Mouse (Mus musculus) adrenal gland, adult 2 months (tissue): ENCODE data around the gene Kcnc2. TPM values are rescaled to one million over a fixed set of nuclear protein-coding genes. Genes with fewer than 3 reads are reported as not detected.
"Not testable (repeated sequence)": the region's sequence is repeated elsewhere in the genome, so short reads cannot be mapped to it uniquely, and the experiment has no call there.

ENCODE experiments used
- DNase-seq: peaks from one replicate; pipeline ENCODE4 v3.0.0; 2021
- long read RNA-seq: library from polyadenylated mRNA; stranded (forward); transcript quantifications from one replicate; pipeline ENCODE4 v2.0.0, GENCODE M21; 2021
- polyA plus RNA-seq: library from polyadenylated mRNA; depleted of rRNA; stranded (reverse); fragments of >200 nt; gene quantifications from 2 replicates; pipeline ENCODE4 v1.2.3, GENCODE M21; 2012; rRNA removed
- total RNA-seq, 2 experiments: library from RNA; stranded (reverse); gene quantifications; 2 replicates each; pipeline ENCODE4 v1.2.3; 2021

The Kcnc2 gene
- total RNA-seq, result under 1 TPM; 0.09 to 0.38 TPM
- polyA plus RNA-seq, result 0.22 and 0.27 TPM in 2 replicates
- long read RNA-seq, result 0 reads

DNA sequence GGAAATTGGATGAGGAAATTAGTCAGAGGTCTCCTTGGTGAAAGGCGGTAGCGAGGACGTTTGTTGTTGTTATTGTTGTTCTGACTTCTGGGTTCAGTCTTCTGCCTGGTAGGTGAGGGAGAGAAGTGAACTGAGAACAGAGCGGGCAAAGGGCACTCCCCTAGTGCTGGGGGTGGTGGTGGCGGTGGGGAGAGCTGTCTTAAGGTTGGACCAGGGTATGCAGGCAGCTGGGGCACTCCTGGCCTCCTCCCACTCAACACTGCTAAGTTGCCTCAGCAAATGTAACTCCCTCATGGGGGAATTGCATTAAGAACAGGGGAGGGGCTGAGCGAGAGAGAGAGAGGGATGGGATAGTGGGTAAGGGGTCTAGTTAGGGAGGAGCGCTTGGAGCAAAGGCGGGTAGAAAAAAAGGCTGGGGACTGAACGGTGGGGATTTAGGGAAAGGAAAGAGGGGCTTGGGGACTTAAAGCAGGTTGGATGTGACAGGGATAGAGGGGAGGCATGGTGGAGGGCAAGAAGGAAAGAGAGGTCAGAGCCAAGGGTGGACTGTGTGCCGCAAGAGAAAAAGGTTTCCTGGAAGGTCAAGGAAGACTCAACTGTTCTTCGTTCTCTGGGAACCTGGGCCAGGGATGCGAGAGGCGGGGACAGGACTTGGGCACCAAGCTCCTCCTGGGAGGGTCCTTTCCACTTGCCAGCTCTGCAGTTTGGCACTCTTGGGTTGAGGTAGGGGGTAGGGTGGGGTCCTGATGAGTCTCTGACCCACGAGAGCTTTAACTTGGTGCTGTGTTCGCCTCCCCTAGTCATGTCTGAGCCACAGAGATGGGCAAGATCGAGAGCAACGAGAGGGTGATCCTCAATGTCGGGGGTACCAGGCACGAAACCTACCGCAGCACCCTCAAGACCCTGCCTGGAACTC lies at the start of gene Kcnc2:
Gene Kcnc2 (plus strand): TSS at position 235 of the 916 bp plus-strand sequence.
- DNase-seq, result no peak

- DNase-seq, result no peak
Measured at GRCm38 (mm10) chr10:112227073-112227472, 43.8 kb upstream of the Kcnc2 start.

- not testable (repeated sequence) for DNase-seq
Measured at GRCm38 (mm10) chr10:112229091-112229843, 41.7 kb upstream of the Kcnc2 start.

- not testable (repeated sequence) for DNase-seq
Measured at GRCm38 (mm10) chr10:112232733-112233132, 38.2 kb upstream of the Kcnc2 start.

GRCm38 (mm10) chr10:112235396-112235940 lies 35.5 kb upstream of the Kcnc2 start:
- not testable (repeated sequence) for DNase-seq

- DNase-seq, result no peak
Measured at GRCm38 (mm10) chr10:112248273-112248672, 22.6 kb upstream of the Kcnc2 start.

GRCm38 (mm10) chr10:112263467-112263866 lies 7.5 kb upstream of the Kcnc2 start:
- DNase-seq, result no peak

GRCm38 (mm10) chr10:112269481-112269880 lies 1.4 kb upstream of the Kcnc2 start:
- DNase-seq, result no peak

- DNase-seq, result peak; percentile 14
Measured at GRCm38 (mm10) chr10:112269939-112270781, 761 bp upstream of the Kcnc2 start.

DNA sequence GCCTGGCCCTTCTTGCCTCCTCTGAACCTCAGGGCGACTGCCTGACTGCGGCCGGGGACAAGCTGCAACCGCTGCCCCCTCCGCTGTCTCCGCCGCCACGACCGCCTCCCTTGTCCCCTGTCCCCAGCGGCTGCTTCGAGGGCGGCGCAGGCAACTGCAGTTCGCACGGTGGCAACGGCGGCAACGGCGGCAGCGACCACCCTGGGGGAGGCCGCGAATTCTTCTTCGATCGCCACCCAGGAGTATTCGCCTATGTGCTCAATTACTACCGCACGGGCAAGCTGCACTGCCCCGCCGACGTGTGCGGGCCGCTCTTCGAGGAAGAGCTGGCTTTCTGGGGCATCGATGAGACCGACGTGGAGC lies 863 bp downstream of the Kcnc2 start:
- no peak for DNase-seq

- no peak for DNase-seq
Measured at GRCm38 (mm10) chr10:112272171-112272570, 1.2 kb downstream of the Kcnc2 start.

- DNase-seq, result no peak
Measured at GRCm38 (mm10) chr10:112277996-112278395, 7.1 kb downstream of the Kcnc2 start.

- no peak for DNase-seq
Measured at GRCm38 (mm10) chr10:112315136-112315535, 44.2 kb downstream of the Kcnc2 start.

- DNase-seq, result no peak
Measured at GRCm38 (mm10) chr10:112317783-112318182, 46.9 kb downstream of the Kcnc2 start.

DNA sequence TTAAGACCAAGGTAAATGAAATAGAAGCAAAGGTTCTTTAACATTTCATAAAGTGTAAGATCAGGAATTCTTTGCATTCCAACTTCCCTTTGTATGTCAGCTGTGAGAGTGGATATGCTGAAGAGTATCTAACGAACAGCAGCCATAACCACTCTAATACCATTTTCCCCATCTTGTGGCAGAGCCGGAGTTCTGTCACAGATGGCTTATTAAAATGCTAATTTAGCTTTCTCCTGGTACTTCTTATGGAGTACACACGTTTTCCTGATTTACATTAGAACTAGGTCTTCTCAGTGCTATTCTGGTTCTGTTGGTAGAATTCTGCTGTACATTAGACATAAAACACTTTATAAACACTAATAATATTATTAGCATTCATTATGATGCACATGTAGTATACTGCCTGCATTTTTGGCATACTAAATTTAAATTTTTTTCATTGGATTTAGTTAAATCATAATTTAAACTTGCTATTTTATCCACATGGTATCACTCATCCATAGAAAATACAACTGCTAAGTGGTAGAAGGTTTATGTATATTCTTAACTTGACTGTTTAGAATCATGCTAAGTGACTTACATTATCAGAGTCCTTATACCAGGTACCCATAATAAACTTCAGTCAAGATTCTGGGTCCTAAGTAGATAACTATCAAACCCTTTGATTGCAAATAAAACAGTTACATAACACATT lies 86.9 kb downstream of the Kcnc2 start:
- no peak for DNase-seq

DNA sequence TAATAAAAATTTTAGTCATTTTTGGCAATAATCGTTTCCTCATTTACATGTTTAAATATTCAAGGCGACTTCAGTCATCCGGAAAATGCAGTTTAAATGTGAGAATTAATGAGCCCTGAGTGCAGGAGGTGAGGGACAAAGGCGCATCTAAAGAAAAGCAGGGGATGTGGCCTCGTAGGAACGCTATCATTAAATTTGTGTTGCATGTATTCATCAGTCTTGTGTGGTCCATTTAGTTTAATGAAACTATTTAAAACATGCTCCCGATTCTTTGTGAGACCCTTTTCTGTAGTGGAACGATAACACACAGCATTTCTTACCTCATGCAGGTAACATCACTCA lies 87.4 kb downstream of the Kcnc2 start:
- no peak for DNase-seq

DNA sequence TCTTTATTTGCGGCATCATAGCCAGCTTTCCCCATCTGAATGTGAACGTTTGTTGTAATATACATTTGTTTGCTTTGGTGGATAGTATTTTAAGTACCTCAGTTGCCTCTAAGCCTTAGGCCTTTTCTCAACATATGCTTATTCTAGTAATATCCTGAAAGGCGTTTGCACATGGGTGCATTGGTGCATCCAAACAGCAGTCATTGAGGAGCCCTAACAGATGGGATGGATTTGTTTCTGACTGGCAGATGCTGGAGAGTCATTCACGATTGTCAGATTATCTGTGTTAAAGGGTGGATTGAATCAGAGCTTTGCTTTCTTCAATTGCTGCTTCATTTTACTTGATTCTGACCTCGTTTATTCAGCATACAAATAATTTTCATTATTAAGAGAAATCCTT lies 89.8 kb downstream of the Kcnc2 start:
- DNase-seq, result no peak

- no peak for DNase-seq
Measured at GRCm38 (mm10) chr10:112368369-112368768, 97.4 kb downstream of the Kcnc2 start.

DNA sequence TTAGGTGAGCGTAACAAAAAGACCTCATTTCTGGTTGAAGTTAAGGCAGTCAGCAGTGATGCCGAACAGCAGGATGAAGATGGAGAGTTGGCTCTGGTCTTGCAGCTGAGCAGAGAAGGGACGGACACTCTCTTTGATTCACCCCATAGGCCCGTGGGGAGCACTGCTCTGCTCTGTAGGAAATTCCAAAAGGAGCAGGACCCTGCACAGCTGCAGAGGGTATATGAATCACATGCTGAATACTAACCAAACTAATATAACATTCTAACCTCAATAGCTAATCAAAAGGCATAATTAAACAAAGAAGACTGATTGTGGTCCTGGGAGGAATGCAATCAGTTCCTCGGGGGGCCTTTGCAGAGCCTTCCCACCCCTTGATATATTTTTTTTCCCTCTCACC lies 106.2 kb downstream of the Kcnc2 start:
- no peak for DNase-seq

- no peak for DNase-seq
Measured at GRCm38 (mm10) chr10:112378465-112378864, 107.5 kb downstream of the Kcnc2 start.

- DNase-seq, result no peak
Measured at GRCm38 (mm10) chr10:112380590-112380989, 109.7 kb downstream of the Kcnc2 start.
